Mouse (Mus musculus) spleen, postnatal 36 days (tissue): ENCODE results near the gene Rbl2.

ENCODE experiments used
- DNase-seq, 2 experiments: peaks; one replicate each; pipeline ENCODE4 v3.0.0; 2022; ENCODE audit warnings: low spot score in 2 of 2, mixed read lengths in 1 of 2

Rbl2 gene

DNA sequence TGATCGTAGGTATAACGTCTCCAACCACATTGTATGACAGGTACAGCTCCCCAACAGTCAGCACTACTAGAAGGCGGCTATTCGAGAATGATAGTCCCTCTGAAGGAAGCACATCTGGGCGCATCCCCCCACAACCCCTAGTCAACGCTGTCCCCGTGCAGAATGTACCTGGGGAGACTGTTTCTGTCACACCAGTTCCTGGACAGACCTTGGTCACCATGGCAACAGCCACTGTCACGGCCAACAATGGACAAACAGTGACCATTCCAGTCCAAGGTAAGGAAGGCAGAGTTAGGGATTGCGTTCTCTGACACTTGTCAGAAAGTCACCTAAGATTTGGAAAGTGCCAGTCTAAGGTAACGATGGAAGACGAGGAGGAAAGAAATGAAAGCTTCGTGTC, 36.4 kb downstream of the Rbl2 start:
- no peak for DNase-seq

DNA sequence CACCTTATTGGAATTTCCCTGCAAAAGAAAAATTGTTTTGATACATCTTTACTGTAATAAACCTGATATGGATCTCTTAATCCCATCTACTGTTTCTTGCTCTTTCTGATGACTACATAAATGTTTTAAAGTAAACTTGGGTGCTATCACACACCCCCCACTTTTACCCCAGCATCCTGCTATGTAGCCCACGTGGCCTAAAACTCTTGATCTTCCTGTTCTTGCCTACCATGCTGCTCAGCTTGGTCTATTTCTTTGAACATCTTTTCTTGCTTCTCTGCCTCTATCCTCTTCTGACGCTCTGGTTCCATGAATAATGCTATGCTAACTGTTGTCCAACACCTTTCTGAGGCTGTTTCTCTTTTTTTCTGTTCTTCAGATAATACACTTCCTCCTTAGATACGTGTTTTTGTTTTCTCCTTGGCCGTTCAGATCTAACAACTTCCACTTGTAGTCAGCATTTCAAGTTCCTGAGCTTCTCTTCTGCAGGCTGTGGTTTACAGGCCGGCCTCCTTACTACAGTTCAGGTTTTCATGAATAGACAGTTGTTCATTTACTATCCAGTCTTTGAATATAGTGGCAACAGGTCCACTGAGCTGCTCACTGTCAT, 42.1 kb downstream of the Rbl2 start:
- no peak for DNase-seq

DNA sequence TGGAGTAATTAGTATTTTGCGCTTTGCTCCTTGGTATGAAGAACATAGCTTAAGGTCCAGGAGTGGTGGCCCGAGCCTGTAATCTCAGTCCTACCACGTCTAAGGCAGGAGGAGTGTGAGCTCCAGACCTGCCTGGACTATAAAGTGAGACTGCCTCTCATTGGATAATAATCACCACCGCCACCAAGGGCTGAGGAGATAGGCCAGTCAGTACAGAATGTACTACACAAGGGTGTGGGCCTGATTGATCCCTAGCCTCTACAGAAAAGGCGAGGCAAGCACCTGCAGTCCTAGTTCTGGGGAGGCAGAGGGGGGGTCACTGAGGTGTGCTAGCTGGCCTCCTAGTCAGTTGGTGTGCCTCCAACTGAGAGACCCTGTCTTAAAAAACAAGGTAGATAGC, 44.6 kb downstream of the Rbl2 start:
- no peak for DNase-seq

DNA sequence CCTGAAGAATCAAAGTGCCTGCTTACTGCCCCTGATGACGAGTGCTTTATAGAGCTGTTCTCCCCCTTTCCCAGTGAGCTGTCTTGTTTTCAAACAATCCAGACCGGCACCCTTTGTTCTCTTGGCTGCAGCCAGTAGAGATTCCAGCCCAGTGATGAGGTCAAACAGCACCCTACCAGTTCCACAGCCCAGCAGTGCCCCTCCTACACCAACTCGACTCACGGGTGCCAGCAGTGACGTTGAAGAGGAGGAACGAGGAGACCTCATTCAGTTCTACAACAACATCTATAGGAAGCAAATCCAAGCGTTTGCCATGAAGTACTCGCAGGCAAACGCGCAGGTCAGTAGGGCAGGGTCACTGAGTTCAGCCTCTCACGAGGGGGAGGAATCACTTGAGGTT, 45.1 kb downstream of the Rbl2 start:
- DNase-seq, result no peak

DNA sequence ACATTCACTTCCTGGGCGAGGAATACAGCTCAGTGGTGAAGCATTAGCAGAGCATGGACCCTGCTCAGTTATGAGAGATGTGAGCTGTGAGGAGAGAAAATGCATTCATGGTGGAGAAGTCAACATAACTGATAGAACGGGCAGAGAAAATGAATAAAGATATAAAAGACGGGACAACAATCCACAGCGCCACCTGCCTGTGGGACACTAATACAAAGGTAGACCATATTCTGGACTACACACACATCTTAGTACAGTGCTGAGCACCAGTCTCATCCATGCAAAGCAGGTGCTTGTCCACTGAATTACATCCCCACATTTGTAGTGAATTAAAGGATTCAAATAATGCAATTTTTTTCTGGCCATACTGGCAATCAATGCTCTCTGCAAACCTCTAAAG, 47.7 kb downstream of the Rbl2 start:
- DNase-seq, result no peak

DNA sequence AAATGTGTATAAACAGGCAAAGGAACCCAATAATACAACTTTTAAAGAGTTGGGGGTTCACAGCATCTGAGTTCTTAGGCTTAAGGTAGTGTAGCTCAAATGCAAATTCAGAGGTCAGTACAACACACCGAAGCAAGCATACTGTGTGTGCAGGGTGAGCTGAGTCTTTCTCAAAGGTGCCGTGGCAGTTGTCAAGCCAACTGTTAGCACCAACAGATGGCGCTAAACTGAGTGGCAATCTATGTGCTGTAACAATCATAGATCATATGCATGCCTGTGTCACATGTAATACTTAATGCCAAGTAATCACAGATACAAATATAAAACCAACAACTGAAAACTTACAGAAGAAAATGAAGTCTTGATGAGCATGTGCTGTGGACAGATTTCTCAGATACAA, 48.3 kb downstream of the Rbl2 start:
- DNase-seq, result no peak

DNA sequence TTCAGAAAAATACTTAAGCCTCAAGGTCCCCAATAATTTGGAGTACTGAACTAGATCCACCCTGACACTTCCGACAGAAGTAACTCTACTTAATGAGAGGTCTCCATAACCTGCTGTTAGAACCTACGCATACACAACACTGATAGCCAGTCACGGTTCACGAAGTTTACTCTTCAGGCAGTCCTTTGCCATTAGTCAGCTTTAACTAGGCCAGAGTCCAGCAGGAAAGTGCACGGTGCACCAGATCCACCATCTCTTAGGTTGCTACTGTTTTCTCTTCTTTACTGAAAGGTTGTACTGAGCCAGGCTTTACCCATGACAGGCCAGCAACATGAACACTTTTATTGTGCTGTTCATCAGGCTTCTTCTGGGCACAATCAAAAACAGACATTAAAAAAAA, 54.5 kb downstream of the Rbl2 start:
- no peak for DNase-seq

DNA sequence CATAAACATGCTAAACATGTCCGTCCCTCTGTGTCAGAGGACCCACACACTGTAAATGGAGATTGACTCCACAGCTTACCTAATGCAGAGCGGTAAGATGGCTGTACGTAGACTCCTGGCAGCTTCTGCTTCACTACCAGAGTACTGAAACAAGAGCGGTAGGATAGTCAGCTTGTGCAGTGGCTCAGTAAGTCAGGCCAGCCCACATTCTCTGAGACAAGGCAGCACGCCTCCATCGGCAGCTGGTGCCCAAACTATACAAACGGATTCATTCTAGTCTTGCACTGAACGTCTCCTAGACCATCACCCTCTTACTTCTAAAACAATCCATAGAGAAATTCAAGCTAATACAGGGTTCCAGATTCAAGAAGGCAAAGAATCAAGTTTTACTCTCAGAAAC, 56.9 kb downstream of the Rbl2 start:
- no peak for DNase-seq

DNA sequence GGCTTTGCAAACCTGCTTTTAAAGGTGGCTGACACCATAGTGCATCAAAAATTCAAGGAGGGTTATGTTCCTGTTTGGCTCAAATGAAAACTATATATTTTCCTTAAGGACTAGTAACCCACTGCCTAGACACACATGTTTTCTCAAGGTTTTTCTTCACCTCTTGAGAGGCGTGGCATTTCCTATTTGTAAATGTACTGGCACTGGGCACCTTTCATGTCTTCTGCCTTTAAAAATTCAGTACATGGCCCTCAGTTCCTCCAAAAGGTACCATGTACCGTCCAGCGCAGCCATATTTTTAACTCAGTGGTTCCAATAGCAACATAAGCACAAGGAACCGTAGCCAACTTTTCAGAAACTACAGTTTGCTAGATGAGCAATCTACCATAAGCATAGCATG, 62.9 kb downstream of the Rbl2 start:
- no peak for DNase-seq

DNA sequence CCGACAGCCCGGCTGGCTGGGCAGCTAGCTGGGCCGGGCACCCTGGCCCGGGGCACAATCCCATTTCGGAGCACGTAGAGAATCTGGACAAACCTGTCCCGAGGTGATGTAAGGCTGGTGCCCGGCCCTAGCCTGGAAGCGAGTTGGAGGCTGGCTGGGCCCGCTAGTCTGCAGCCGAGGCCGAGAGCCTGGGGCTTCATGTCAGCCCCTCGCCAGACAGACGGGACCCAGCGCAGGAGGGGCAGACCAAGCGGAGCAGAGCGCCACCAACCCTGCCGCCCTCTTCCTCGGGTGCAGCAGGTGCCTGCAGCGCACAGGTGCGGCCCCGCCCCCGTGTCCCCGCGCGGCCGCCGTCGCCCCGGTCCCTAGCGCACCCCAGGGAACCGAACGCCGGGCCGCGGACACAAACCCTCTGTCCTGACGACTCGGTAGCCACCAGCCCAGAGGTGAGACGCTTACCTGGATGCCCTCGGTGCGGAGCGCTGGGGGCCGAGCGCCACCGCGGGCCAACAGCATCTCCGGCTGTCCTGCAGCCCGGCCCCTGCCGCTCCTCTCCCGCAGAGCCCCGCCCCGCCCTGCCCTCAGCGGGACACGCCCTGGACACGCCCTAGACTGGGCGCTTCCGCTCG, 63.7 kb downstream of the Rbl2 start:
- DNase-seq, result no peak

DNA sequence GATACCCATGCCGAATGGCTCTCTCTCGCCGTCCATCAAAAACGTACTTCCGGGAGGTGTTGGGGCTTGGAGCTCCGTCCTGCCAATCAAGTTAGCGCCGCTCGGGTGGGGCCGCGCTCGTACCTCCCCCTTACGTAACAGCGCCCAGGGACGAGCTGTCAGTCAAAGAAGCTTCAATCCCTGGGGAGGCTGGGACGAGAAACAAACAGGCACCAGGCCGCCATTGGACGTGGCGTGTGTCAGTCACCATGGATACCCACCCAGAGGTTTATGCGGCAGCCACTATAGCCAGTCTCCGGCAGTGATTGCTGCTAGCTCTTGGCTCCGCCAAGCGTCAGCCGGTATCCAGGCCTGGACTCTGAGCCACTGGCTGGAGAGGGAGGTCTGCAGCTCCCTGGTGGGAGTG, 64.2 kb downstream of the Rbl2 start:
- peak; percentile 99 for DNase-seq

DNA sequence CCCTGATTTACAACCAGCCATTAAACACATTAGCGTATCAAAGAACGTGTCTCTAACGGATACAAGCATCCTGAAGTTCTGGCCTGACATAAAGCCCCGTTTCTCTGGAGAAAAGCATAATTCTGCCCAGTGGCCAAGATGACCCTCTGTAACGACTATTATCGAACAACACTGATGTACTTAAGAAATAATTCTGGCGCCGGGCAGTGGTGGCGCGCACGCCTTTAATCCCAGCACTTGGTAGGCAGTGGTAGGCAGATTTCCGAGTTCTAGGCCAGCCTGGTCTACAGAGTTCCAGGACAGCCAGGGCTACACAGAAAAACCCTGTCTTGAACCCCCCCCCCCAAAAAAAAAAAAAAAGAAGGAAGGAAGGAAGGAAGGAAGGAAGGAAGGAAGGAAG, 64.8 kb downstream of the Rbl2 start:
- no peak for DNase-seq

DNA sequence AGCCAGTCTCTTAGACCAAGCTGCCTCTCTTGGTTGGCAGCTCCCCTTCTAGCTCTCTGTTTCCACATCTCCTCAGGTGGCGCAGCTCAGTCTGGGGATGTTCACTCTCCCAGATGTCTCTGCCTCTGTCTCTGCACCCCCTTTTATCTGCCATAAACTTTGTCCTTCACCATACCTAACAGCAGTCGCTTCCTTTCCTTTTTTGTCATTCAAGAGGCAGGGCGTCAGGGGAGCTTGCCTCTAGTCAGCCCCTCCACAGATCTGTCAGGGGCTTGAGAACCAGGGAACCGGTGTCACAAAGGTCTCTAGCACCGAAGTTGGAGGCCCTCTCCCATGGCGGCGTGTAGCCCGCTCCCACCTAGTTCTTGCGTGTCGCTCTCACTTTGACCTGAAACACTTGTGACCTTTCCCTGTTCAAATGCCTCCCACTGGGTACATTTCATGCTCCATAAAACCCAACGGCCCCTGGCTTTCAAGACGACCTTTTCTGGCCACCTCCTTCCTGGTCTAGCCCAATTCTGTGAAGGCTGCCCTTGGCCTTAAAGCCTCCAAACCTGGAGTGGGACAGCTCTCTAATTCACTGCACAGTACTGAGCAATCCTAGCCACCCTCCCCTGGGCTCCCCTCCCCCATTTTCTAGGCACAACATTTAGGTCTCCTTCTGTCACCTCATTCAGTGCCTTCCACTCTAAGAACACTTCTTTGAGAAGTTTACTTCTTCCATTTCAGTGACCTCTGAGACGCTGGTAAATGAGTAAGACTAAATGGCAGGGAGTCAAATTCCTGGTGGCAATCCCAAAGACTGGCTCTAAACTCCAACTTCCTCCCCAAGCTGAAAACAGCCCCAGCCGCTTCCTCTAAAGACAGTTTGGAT, 65.7 kb downstream of the Rbl2 start:
- no peak for DNase-seq

DNA sequence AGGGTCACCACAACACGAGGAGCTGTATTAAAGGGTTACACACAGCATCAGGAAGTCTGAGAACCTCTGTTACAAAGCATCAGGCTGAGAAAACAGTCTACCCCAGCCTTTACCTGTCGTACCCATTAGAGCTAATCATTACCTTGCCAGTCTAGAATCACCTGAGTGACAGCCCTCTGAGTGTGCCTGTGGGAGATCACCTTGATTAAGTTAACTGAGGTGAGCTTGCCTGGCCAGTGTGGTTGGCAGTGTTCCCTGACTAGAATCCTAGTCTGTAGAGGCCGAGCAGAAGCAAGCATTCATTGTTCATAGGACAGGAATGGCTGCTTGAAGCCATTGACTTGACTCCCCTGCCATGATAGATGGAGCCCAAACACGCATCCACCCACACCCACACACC, 71.0 kb downstream of the Rbl2 start:
- no peak for DNase-seq

DNA sequence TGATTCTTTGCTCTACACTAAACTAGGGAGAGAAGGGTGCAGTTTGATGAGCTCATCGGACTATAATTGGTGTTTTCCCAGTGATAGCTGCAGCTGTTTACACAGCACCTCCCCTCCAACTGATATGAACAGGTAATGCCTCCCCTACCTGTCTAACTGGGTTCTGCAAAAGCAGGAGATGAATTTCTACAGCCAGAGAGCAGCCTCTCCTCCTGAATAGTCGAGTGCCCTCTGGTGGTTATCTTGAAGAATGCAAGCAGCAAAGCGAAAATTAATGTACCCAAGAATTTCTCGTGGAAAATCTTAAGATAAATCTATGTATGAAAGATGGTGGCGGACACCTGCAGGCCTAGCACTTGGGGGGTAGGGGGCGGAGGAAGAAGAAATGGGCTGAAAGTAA, 77.9 kb downstream of the Rbl2 start:
- DNase-seq, result peak; percentile 21 to 39

DNA sequence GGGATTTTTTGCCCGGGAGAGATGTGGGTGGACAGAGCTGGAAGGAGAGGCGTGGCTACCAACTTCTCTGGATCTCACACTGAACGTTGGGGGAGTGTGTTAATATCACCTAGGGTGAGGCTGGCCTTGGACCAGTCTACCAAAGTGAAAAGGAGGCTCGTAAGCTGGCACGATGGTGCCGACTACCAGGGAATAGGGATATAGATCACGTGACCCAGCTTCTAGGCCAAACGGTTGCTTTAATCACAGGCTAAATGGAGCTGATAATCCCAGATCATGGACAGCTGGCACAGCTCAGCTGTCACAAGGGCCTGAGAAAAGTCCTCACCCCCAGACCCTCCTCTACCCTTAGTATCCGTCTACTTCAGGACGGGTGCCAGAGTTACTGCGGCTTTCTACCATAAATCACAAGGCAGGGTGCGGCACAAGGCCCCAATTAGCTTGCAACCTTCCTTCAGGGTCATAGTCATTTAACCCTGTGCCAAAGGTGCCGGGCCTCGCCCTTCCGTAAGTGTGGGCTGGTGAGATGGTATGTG, 78.9 kb downstream of the Rbl2 start:
- DNase-seq, result no peak

DNA sequence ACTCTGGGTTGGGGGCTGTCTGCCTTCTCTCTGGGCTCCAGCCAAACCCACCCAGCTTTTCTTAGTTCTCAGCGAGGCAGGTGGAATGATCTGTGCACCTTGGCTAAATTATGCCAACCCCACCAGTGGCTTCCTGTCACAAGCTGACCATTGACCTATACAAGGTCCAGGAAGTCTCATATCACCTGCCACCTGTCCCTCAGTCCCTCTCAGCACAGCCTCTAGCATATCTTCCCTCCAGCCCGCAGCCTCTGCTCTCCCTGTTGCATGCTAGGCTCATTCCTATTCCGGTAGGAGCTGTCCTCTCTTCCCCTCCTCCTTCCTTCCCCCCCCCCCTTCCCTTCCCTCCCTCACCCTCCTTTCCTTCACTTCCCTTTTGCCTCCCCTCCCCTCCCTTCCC, 79.4 kb downstream of the Rbl2 start:
- DNase-seq, result no peak

DNA sequence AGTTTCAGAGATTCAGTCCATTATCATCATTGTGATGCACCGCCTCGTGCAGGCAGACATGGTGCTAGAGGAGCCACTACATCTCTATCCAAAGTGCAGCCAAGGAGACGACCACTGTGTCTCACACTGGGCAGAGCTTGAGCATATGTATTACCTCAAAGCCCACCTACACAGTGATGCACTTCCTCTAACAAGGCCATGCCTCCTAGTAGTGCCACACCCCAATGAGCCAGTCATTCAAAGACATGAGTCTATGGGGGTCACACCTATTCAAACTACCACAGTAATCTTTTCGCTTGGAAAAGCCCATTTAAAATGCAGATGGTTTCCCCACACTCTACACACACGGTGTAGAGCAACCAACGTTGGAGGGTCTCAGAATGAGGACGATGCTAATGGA, 81.7 kb downstream of the Rbl2 start:
- no peak for DNase-seq

DNA sequence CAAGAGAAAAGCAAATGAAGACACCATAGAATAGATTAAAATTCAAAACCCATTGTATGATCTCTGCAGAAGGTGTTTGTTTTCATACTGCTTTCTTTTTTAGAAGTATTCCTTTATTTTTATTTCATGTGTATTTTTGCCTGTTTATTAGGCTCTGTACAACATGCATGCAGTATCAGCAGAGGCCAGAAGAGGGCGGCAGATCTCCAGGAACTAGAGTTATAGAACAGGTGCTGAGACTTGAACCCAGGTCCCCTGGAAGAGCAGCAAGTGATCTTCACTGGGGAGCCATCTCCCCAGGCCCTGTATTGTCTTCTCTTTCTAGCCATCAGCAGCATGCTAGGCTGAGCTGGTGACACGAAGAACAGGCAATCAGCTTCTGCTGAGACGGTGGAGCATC, 84.0 kb downstream of the Rbl2 start:
- no peak for DNase-seq

DNA sequence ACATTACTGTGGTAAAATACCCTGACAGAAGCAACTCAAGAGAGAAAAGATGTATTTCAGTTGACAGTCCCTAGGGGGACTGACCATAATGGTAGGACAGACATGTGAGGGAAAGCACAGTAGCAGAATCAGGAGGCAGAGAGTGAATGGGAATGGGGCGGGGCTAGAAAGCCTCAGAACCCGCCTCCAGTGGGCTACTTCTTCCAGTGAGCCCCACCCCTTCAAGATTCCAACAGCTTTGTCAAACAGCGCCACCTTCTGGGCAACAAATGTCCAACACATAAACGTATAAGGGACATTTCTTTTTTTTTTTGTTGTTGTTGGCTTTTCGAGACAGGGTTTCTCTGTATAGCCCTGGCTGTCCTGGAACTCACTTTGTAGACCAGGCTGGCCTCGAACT, 84.7 kb downstream of the Rbl2 start:
- no peak for DNase-seq

DNA sequence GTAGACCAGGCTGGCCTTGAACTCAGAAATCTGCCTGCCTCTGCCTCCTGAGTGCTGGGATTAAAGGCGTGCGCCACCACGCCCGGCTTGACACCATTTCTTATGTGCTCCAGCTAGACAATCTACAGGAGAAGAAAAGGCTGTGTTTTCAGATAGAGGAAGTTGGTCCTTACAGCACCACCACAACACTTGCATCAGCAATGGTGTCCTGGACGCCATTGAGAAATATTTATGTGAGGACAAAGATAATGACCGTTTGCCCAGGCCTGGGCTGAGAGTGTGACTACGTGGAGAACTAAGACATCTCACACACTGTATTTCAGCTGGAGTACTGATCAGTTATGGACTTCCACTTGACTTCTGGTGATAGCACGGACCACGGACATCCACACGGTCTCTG, 88.8 kb downstream of the Rbl2 start:
- DNase-seq, result no peak

DNA sequence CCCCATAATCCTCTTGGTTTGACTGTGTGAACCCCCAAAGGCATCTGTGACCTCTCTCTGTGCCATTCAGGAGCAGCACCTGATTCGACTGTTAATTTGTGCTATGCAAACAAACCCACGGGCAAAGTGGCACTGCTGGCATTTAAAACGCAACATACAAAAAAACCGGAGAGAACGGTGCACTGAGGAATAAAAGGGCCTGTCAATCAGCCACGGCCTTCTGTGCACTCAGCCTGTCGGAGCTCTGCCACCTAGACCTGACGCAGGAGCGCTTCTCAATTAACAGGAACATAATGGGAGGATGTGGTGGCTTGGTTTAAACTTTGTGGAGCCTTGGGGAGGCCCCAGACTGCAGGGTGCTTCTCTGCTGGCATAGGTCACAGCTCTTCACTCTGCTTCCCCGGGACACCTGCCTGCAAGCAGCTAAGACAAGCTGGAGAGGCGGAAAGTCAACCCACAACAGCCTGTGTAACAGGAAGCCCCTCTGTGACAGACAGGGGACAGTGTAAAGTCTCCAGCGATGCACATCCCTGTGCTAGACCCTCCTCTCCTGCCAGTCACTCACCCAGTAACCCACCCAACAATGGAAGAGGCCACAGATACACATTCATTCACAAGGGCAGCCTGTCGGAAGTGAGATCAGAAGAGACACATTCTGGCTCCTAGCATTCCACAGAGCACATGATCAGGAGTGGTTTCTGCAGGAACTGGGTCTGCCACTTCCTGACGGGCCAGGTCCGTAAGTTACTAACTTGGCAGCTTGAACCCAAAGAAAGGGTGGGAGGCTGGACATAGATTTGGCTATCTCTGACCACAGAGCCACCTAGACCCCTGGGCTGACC, 90.3 kb downstream of the Rbl2 start:
- DNase-seq, result no peak
